Comparison of ENCODE assay signal across 8 mouse cellular contexts in the genomic region with DNA sequence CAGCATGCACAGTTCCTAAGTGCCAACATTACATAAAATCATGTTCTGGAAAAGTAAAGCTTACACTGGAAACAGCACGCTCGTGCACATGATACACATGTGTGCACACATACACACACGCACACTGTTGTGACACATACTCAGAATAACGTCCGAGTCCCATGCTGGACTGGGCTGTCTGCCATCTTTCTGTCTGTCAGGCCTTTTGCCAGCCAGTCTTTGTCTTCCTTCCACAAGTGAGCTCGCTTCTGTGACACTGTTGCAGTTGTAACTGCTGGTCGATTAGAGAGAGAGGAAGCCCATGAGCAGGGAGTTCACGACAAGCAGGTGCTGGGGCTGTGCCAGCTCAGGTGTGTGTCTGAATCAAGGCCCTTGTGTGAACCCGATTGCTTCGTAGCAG. TPM values are rescaled to one million over a fixed set of nuclear protein-coding genes. Genes with fewer than 3 reads are reported as not detected.
DNase-seq lines count a peak whose midpoint lies in the region; ATAC-seq and TF ChIP-seq lines count a peak whose summit lies in the region.

No protein-coding gene starts in this region.

- no peak for TF ChIP-seq CTCF in brain, embryonic 14.5 days (IDR thresholded peaks at IDR 0.05; ENCODE audit: borderline replicate concordance, extremely low read depth, insufficient read depth, insufficient read length)

- DNase-seq in layer of hippocampus, adult 11-12 months (ENCODE audit: low spot score): peak; percentile 47
- DNase-seq in layer of hippocampus, adult 9-10 months (ENCODE audit: low spot score): no peak
- DNase-seq in brain, embryonic 14.5 days (ENCODE audit: low read depth): peak; percentile 81
- DNase-seq in gonadal fat pad, adult 2 months (ENCODE audit: low read depth): peak; percentile 16
- peak; percentile 36 for DNase-seq in layer of hippocampus, adult 9-11 months
- DNase-seq in ovary, postnatal 10 days (ENCODE audit: low spot score): no peak
- no peak for DNase-seq in retina, embryonic 14.5 days (ENCODE audit: low spot score)

- TF ChIP-seq POLR2A in brain, embryonic 14.5 days (IDR thresholded peaks at IDR 0.05; ENCODE audit: borderline replicate concordance, extremely low read depth, insufficient read depth, insufficient read length, poor library complexity, severe bottlenecking): no peak

- ATAC-seq in megakaryocyte progenitor cell, adult 5-6 weeks (replicated peaks; ENCODE audit: poor library complexity): no peak

RNA-seq across cellular contexts. Expression of a gene that starts 57.3 kb away (rescaled TPM):
- polyA plus RNA-seq in brain, embryonic 14.5 days (2012; rRNA removed): 62.2 and 82.6 TPM in 2 replicates
- 19.0 and 25.8 TPM in 2 replicates for polyA plus RNA-seq in gonadal fat pad, adult 2 months (2012; rRNA removed)
- total RNA-seq in megakaryocyte progenitor cell, adult 5-6 weeks (2015): 4.1 TPM in 2 replicates
- 6.0 and 7.9 TPM in 2 replicates for total RNA-seq in megakaryocyte progenitor cell, adult 5-6 weeks (2017)

RNA-seq across cellular contexts. Expression of a gene that starts 57.6 kb away (rescaled TPM):
- 72.1 and 92.2 TPM in 2 replicates for polyA plus RNA-seq in brain, embryonic 14.5 days (2012; rRNA removed)
- polyA plus RNA-seq in gonadal fat pad, adult 2 months (2012; rRNA removed): 25.1 and 30.9 TPM in 2 replicates
- 55.2 and 63.8 TPM in 2 replicates for total RNA-seq in megakaryocyte progenitor cell, adult 5-6 weeks (2015)
- 57.2 and 79.0 TPM in 2 replicates for total RNA-seq in megakaryocyte progenitor cell, adult 5-6 weeks (2017)

Comparison
In these comparisons a context has a peak if more than half of its experiments do, and no peak if none do; other contexts are left out.
1. DNase-seq: peak in layer of hippocampus, adult 11-12 months (single experiment), brain, embryonic 14.5 days (single experiment), gonadal fat pad, adult 2 months (single experiment) and layer of hippocampus, adult 9-11 months (single experiment); none in layer of hippocampus, adult 9-10 months (single experiment), ovary, postnatal 10 days (single experiment) and retina, embryonic 14.5 days (single experiment).